Mouse (Mus musculus) adrenal gland, postnatal 36 days (tissue): ENCODE measurements around the gene Mafk. TPM values are rescaled to one million over a fixed set of nuclear protein-coding genes. Genes with fewer than 3 reads are reported as not detected.
"Not testable (repeated sequence)": the region's sequence is repeated elsewhere in the genome, so short reads cannot be mapped to it uniquely, and the experiment has no call there.

Experiments used
- DNase-seq, 2 experiments: peaks; one replicate each; pipeline ENCODE4 v3.0.0; 2021; ENCODE audit warnings: mixed read lengths in 1 of 2
- long read RNA-seq, 2 experiments: library from polyadenylated mRNA; stranded (forward); transcript quantifications; one replicate each; pipeline ENCODE4 v2.0.0; 2021; ENCODE audit warnings: borderline sequencing depth in 2 of 2
- total RNA-seq, 2 experiments: library from RNA; stranded (reverse); gene quantifications; 2 replicates each; pipeline ENCODE4 v1.2.3; 2021

Gene Mafk
- 10 to 100 TPM; 31.2 to 45.8 TPM for total RNA-seq
- long read RNA-seq, experiment 1, transcript Mafk-201 (3 exons, 2,849 nt): major isoform, 30 of 56 reads
- long read RNA-seq, experiment 1, partial matches to known transcripts: 1 of 56 reads
- long read RNA-seq, experiment 1, other reads (novel, unspliced or antisense): 25 of 56 reads
- long read RNA-seq, experiment 2, transcript Mafk-201 (3 exons, 2,849 nt): major isoform, 7 of 17 reads
- long read RNA-seq, experiment 2, partial matches to known transcripts: 0 of 17 reads
- long read RNA-seq, experiment 2, other reads (novel, unspliced or antisense): 10 of 17 reads

DNA sequence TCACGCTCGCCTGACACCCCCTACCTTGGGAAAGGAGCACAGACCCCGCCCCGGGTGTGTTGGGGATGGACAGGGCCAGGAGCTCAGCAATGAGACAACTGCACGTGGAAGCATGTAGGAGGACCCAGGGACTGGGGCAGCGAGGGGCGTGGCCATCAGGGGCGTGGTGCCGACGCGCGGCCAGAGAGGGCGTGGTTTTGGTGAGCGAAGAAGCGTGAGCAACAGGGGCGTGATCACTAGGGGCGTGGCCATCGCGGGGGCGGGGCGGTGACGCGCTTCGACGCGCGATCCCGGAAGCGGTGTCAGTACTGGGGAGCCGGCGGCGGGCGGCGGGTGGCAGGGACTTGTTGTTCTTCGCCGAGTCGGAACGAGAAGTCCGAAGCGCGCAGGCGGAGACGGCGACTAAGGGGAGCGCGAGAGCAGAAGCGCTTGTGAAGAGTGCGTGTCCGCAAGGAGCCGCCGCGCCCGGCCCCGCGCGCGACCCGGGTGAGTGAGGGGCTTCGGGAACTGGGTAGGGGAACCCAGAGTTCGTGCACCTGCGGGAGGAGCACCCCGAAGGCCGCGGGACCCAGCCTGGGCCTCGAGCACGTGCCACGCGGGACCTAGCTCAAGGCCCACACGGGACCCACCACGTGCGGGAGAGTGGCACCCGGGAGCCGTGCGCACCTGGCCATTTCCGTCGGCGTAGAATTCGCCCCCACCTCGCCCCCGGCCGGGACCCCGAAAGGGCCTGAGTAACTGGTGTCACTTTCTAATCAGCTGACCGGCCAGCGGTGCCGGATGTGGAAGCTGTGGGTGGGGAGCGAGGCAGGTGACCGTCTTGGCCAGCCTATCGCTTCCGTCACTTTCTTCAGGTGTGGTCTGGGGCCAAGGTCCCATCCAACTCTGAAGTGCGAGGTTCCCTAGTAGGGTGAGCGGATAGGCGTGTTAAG is at the start of gene Mafk:
Gene Mafk (plus strand): TSS at position 287 of the 932 bp plus-strand sequence.
- peak; percentile 99 for DNase-seq

GRCm38 (mm10) chr5:139742640-139743039 is 48.7 kb upstream of the Mafk start:
- not testable (repeated sequence) for DNase-seq

DNA sequence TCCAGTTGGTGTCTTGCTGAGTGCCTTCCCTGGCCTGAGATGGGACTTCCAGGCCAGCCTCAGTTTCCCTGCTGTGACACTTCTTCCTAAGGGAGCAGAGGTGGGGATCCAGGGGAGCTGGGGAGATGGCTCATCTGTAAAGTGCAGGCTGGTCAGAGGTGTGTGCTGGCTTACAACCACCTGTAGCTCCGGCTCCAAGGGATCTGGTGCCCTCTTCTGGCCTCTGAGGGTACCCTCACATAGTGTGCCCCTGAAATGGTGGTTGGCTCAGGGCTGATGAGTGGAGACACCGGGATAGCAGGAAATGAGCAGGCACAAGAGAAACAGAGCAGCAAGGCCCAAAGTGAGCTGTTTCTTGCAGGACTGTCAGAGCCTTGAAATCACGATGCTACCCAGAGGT is 45.5 kb upstream of the Mafk start:
- DNase-seq: peak; percentile 75 to 82

DNA sequence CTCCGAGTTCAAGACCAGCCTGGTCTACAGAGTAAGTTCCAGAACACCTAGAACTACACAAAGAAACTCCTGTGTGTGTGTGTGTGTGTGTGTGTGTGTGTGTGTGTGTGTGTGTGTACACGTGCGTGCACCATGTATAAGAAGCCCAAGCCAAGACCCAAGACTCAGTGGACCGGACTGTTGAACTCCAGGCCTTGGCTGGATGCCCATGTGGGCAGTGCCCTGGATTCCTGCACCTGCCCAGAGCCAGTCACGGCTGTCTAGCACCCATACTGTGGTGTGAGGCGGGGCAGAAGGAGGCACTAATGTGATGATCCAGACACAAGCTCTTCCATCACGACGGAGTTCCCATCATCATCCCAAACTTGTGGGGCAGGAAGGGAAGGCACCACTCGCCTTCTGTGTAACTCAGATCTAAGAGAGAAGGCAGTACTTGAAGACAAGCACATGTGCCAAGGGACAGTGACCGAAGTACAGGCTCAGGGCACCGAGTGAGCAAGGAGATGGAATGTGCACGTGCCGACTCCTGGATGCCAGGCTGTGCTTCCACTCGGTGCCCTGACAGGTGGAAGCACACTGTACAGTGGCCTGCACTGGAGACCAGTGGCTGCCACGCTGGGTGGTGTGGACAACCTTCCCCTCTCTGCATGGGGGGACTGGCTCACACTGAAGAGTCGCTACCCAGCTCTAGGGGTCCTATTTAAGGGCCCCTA is 41.7 kb upstream of the Mafk start:
- no peak for DNase-seq

DNA sequence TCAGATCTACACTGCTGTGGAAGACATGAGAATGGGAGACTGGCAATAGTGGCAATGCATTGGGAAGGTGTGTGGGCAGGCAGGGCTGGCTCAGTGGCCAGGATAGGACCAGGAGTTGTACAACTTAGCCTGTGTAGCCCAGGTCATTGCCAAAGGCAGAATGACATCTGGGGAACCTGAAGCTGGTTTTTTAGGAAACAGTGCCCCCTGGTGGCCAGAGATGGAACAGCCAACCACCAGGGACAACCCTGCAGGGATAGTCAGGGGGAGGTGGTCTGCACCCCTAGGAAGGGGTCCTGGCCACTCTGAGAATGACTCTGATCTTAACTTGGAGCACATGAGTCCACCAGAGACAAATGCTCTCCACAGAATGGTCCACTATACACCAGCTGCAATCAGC is 40.8 kb upstream of the Mafk start:
- peak; percentile 64 to 75 for DNase-seq

- DNase-seq: peak; percentile 55 to 73
These were observed 36.6 kb upstream of the Mafk start for GRCm38 (mm10) chr5:139754753-139755152.

DNA sequence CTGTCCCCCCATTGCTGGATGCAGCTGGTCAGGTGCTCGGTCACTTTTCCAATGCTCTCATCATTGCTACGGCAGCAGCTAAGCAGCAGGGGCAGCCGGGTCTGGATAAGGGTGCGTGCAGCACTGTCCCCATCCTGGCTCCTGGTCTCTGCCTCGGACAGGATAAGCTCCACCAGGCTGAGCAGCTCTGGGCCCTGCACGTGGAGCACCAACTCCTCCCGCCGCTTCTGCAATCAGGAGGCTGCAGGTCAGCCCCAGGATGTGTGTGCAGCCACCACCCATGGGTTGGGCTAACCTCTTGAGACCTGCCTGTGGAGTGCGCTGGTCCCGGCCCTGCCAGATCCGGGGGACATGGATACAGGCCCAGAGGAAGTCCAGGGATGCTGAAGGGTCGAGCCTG is 35.2 kb upstream of the Mafk start:
- DNase-seq: no peak

GRCm38 (mm10) chr5:139756586-139756985 is 34.7 kb upstream of the Mafk start:
- DNase-seq: no peak

DNA sequence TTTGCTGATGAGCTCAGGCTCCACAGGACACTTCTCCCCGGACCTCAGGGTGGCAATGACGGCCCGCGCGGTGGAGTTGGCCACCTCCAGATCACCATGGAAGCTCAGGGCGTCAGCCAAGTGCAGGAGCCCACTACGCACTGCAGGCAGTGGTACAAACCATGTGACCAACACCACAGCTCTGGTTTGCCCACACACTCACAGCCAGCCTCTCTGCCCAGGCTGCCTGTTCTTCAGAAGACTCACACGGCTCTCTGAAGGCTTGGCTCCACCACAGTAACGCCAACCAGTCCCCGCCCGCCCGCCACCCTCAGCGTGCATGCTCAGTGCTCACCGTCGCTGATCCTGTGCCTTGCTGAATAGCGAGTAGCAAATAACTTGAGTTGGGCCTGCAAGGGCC is 33.2 kb upstream of the Mafk start:
- no peak for DNase-seq

DNA sequence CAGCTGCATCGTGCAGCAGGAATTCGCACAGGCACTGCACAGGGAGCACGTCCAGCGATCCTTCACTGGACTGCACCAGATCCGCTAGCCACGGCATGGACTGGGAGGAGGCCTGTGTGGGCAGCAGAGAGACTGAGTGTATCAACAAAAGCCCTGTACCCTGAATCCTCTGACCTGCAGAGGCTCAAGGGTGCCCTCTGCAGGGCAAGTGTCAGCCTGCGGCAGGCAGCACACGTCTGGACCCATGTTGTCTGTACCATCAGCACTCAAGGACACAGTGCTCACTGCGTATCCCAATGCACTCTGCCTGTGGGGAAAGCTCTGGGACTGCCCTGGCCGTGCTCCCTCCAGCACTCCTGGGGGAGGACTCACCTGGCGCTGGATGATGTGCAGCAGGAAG is 27.0 kb upstream of the Mafk start:
- peak; percentile 25 to 28 for DNase-seq

- no peak for DNase-seq
These were observed 23.1 kb upstream of the Mafk start for GRCm38 (mm10) chr5:139768216-139768615.

GRCm38 (mm10) chr5:139775216-139775926 is 15.9 kb upstream of the Mafk start, which contains the start of gene Ints1:
TSS of gene Ints1 (minus strand) at chr5:139775674.
- peak; percentile 97 to 98 for DNase-seq

DNA sequence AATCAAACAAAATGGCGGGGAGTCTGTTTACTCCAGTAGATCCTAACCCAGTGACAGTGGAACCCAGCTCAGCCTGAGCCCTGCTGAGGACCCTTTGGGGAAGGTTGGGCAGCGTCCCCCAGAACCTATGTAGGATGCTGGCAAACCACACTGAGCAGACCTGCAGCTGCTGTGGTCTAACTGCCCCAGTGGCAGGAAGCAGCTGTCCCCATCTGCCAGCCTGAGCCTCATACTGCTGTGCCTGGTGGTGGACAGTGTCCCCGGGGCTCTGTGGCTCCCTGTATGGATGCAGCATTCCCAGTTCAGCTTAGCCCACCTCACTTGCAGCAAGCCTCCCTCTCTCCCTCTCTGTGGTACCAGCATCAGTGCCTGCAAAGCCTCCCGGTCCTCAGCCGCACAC is 14.3 kb upstream of the Mafk start:
- no peak for DNase-seq

DNA sequence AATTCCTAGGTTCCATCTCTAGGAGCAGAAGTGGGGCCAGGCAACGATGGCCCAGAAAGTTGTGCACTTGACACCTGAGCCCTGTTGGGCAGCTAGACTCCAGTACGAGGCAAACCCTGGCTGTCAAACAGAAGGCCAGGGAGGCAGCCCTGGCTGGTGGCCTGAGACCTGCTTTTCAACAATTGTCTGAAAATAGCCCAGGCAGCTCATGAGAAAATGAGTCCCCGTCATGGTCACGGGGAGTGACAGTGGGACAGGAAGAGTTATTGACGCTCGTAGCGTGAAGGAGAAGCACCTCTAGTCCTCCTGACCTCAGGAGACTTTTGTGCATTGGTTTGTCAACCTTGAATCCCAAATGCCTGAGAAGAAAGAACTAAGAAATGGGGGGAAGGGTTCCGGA is 9.9 kb upstream of the Mafk start:
- DNase-seq: no peak

DNA sequence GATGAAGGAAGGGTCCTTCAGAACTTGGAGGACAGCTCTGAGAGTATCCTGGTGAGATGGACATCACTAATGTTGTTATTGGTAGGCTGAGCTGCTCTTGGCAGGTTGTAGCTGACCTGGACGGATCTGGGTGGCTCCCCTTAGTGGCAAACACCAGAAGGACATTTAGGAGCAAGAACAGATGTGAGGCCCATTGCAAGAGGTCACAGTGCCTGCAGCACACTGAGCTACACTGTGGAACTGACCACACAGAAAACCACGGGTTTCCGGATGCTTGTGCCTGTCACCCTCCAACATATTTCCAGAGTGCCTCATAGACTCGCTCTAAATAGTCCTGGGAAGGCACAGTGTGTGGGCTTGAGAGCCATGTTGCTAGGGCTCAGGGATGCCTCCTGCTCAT is 1.8 kb upstream of the Mafk start:
- DNase-seq: no peak

DNA sequence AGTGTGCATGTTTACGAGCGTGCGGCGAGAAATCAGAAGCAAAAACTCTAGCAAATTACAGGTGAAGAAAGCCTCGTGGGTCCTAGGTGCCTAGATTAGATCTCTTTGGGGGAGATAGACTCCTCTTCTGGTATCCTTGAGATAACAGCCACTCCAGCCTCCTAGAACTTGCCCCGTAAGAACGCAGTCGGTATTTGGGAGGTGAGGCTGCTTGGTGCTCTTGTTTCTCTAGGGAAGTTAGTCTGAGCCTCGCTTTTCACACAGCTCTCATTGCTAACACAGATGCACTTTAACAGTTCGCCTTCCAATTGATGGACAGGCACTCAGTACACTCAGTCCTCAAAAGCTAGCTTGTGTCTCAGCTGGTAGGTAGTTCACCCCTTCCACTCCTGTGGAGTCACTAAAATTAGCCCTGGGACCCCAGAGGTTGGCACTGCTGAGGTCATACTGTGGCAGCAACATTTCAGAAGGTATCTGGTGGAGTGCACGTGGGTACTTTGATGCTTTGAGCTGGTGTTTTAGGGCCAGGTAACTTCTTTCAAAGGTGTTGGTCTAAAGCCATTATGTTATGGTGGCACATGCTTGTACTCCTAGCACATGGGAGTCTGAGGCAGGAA is 954 bp downstream of the Mafk start:
- no peak for DNase-seq

DNA sequence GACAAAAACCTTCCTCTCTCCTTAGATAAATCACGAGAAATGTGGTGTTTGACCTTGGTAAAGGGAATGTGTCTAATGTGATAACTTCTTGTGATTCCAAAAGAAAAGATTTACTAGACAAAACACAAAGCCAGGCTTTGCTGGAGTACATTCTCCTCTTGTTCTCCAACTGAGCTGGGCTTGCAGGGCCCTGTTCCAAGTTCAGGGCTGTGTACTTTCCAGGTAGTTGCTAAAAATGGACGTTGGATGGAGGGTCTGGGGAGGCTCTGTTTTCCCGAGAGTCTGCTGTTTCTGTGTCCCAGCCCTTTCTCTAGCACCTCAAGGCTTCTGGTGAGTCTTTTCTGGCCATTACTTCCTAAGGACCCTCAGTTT is 1.6 kb downstream of the Mafk start:
- DNase-seq: no peak

- peak; percentile 53 to 60 for DNase-seq
These were observed 2.2 kb downstream of the Mafk start for GRCm38 (mm10) chr5:139793338-139794089.

- DNase-seq: no peak
These were observed 2.8 kb downstream of the Mafk start for GRCm38 (mm10) chr5:139794137-139794536.

DNA sequence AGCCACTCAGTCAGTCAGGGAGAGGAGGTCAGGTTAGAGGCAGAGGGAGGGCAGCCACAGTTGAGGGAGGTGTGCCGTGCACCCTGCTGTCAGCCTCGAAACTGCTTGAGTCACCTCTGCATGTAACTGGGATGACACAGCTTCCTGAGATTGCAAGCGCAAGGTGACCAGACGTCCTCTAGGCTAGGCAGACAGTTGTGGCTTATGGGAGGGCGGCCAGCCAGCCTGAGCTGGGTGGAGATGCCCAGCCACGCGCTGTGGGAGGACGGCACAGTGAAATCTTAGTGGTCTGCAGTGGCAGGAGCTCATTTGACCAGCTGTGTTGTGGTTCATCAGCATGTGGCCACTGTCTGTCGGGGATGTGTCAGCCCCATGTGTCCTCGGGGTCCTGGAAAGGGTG is 3.6 kb downstream of the Mafk start:
- DNase-seq: peak; percentile 73 to 82
